Mouse (Mus musculus): ENCODE results near the gene Mmgt2. TPM values are rescaled to one million over a fixed set of nuclear protein-coding genes. Genes with fewer than 3 reads are reported as not detected.

Mmgt2 gene
- polyA plus RNA-seq, 1 experiment: 36.2 TPM

GRCm38 (mm10) chr11:62679954-62680353, 31.5 kb downstream of the Mmgt2 start:
- TF ChIP-seq CTCF (IDR thresholded peaks at IDR 0.05; ENCODE audit: extremely low read depth, insufficient read depth, low read length) (no peak), POLR2A (IDR thresholded peaks at IDR 0.05; ENCODE audit: extremely low read depth, insufficient read depth, low read length) (no peak)
- Histone ChIP-seq H3K4me1 (ENCODE audit: control insufficient read depth, insufficient read depth, low read length) (no peaks in the 10 kb centered on the region), H3K4me3 (ENCODE audit: insufficient read depth, low read length) (no peak overlapping the region), H3K27ac (ENCODE audit: insufficient read depth, low read length) (no peak overlapping the region)

GRCm38 (mm10) chr11:62691592-62691991, 43.1 kb downstream of the Mmgt2 start:
- Histone ChIP-seq H3K4me1 (ENCODE audit: control insufficient read depth, insufficient read depth, low read length) (no peaks in the 10 kb centered on the region), H3K4me3 (ENCODE audit: insufficient read depth, low read length) (no peak overlapping the region), H3K27ac (ENCODE audit: insufficient read depth, low read length) (no peak overlapping the region)
- TF ChIP-seq CTCF (IDR thresholded peaks at IDR 0.05; ENCODE audit: extremely low read depth, insufficient read depth, low read length) (no peak), POLR2A (IDR thresholded peaks at IDR 0.05; ENCODE audit: extremely low read depth, insufficient read depth, low read length) (no peak)

GRCm38 (mm10) chr11:62693299-62694184, 45.1 kb downstream of the Mmgt2 start:
- Histone ChIP-seq H3K27ac (ENCODE audit: insufficient read depth, low read length) (no peak overlapping the region), H3K4me3 (ENCODE audit: insufficient read depth, low read length) (no peak overlapping the region), H3K4me1 (ENCODE audit: control insufficient read depth, insufficient read depth, low read length) (no peaks in the 10 kb centered on the region)
- no peak for TF ChIP-seq POLR2A (IDR thresholded peaks at IDR 0.05; ENCODE audit: extremely low read depth, insufficient read depth, low read length)
- TF ChIP-seq CTCF (IDR thresholded peaks at IDR 0.05; ENCODE audit: extremely low read depth, insufficient read depth, low read length): peak; percentile 75

GRCm38 (mm10) chr11:62695126-62695525, 46.7 kb downstream of the Mmgt2 start:
- Histone ChIP-seq H3K4me1 (ENCODE audit: control insufficient read depth, insufficient read depth, low read length) (no peaks in the 10 kb centered on the region), H3K4me3 (ENCODE audit: insufficient read depth, low read length) (no peak overlapping the region), H3K27ac (ENCODE audit: insufficient read depth, low read length) (no peak overlapping the region)
- no peak for TF ChIP-seq POLR2A (IDR thresholded peaks at IDR 0.05; ENCODE audit: extremely low read depth, insufficient read depth, low read length)
- no peak for TF ChIP-seq CTCF (IDR thresholded peaks at IDR 0.05; ENCODE audit: extremely low read depth, insufficient read depth, low read length)

- Histone ChIP-seq H3K4me3 (ENCODE audit: insufficient read depth, low read length) (no peak overlapping the region), H3K4me1 (ENCODE audit: control insufficient read depth, insufficient read depth, low read length) (no peaks in the 10 kb centered on the region), H3K27ac (ENCODE audit: insufficient read depth, low read length) (no peak overlapping the region)
- TF ChIP-seq POLR2A (IDR thresholded peaks at IDR 0.05; ENCODE audit: extremely low read depth, insufficient read depth, low read length): no peak
- no peak for TF ChIP-seq CTCF (IDR thresholded peaks at IDR 0.05; ENCODE audit: extremely low read depth, insufficient read depth, low read length)
Measured at GRCm38 (mm10) chr11:62699749-62700148, 51.3 kb downstream of the Mmgt2 start.

- Histone ChIP-seq H3K27ac (ENCODE audit: insufficient read depth, low read length) (no peak overlapping the region), H3K4me1 (ENCODE audit: control insufficient read depth, insufficient read depth, low read length) (no peaks in the 10 kb centered on the region), H3K4me3 (ENCODE audit: insufficient read depth, low read length) (no peak overlapping the region)
- TF ChIP-seq POLR2A (IDR thresholded peaks at IDR 0.05; ENCODE audit: extremely low read depth, insufficient read depth, low read length) (no peak), CTCF (IDR thresholded peaks at IDR 0.05; ENCODE audit: extremely low read depth, insufficient read depth, low read length) (no peak)
Measured at GRCm38 (mm10) chr11:62701218-62701617, 52.8 kb downstream of the Mmgt2 start.

- Histone ChIP-seq H3K4me3 (ENCODE audit: insufficient read depth, low read length) (no peak overlapping the region), H3K4me1 (ENCODE audit: control insufficient read depth, insufficient read depth, low read length) (no peaks in the 10 kb centered on the region), H3K27ac (ENCODE audit: insufficient read depth, low read length) (no peak overlapping the region)
- TF ChIP-seq POLR2A (IDR thresholded peaks at IDR 0.05; ENCODE audit: extremely low read depth, insufficient read depth, low read length): no peak
- TF ChIP-seq CTCF (IDR thresholded peaks at IDR 0.05; ENCODE audit: extremely low read depth, insufficient read depth, low read length): no peak
Measured at GRCm38 (mm10) chr11:62706141-62706540, 57.7 kb downstream of the Mmgt2 start.

GRCm38 (mm10) chr11:62708252-62708651, 59.8 kb downstream of the Mmgt2 start:
- Histone ChIP-seq H3K4me3 (ENCODE audit: insufficient read depth, low read length) (no peak overlapping the region), H3K4me1 (ENCODE audit: control insufficient read depth, insufficient read depth, low read length) (no peaks in the 10 kb centered on the region), H3K27ac (ENCODE audit: insufficient read depth, low read length) (no peak overlapping the region)
- no peak for TF ChIP-seq POLR2A (IDR thresholded peaks at IDR 0.05; ENCODE audit: extremely low read depth, insufficient read depth, low read length)
- no peak for TF ChIP-seq CTCF (IDR thresholded peaks at IDR 0.05; ENCODE audit: extremely low read depth, insufficient read depth, low read length)

- Histone ChIP-seq H3K27ac (ENCODE audit: insufficient read depth, low read length) (no peak overlapping the region), H3K4me1 (ENCODE audit: control insufficient read depth, insufficient read depth, low read length) (no peaks in the 10 kb centered on the region), H3K4me3 (ENCODE audit: insufficient read depth, low read length) (no peak overlapping the region)
- no peak for TF ChIP-seq POLR2A (IDR thresholded peaks at IDR 0.05; ENCODE audit: extremely low read depth, insufficient read depth, low read length)
- no peak for TF ChIP-seq CTCF (IDR thresholded peaks at IDR 0.05; ENCODE audit: extremely low read depth, insufficient read depth, low read length)
Measured at GRCm38 (mm10) chr11:62710657-62711056, 62.2 kb downstream of the Mmgt2 start.

Other genes starting within 250 kb of the Mmgt2 start
- gene Pigl, start 190.2 kb upstream of the Mmgt2 start, polyA plus RNA-seq (2012; rRNA removed): 8.9 and 9.1 TPM in 2 replicates
- 129 and 139 TPM in 2 replicates for gene Ncor1, start 190.1 kb upstream of the Mmgt2 start, polyA plus RNA-seq (2012; rRNA removed)
- 57.3 and 65.1 TPM in 2 replicates for gene Cenpv, start 109.4 kb upstream of the Mmgt2 start, polyA plus RNA-seq (2012; rRNA removed)
- 3,210 and 3,262 TPM in 2 replicates for gene Ubb, start 97.5 kb upstream of the Mmgt2 start, polyA plus RNA-seq (2012; rRNA removed)
- gene Trpv2, start 74.2 kb upstream of the Mmgt2 start, polyA plus RNA-seq (2012; rRNA removed): 23.4 and 23.5 TPM in 2 replicates
- gene Lrrc75a, start 141 bp upstream of the Mmgt2 start, polyA plus RNA-seq (2012; rRNA removed): 19.7 and 22.1 TPM in 2 replicates
- gene Zfp287, start 83.2 kb downstream of the Mmgt2 start, polyA plus RNA-seq (2012; rRNA removed): 13.2 and 13.6 TPM in 2 replicates
- gene Gm10428, start 104.4 kb downstream of the Mmgt2 start, polyA plus RNA-seq (2012; rRNA removed): not detected in 2 replicates
- gene Zfp286, start 140.8 kb downstream of the Mmgt2 start, polyA plus RNA-seq (2012; rRNA removed): 19.6 and 22.4 TPM in 2 replicates
- gene Trim16, start 171.6 kb downstream of the Mmgt2 start, polyA plus RNA-seq (2012; rRNA removed): 1.6 TPM in 2 replicates
- gene Fbxw10, start 198.4 kb downstream of the Mmgt2 start, polyA plus RNA-seq (2012; rRNA removed): 0.58 and 0.93 TPM in 2 replicates
- gene Tvp23b, start 230.8 kb downstream of the Mmgt2 start, polyA plus RNA-seq (2012; rRNA removed): 30.2 and 32.8 TPM in 2 replicates